Mouse (Mus musculus): ENCODE results near the gene Gtf2f2.
"Not testable (repeated sequence)": the region's sequence is repeated elsewhere in the genome, so short reads cannot be mapped to it uniquely, and the experiment has no call there.

The Gtf2f2 gene

GRCm38 (mm10) chr14:75906931-75907330 is 103.7 kb downstream of the Gtf2f2 start:
- no peak for DNase-seq

GRCm38 (mm10) chr14:75904972-75905371 is 105.7 kb downstream of the Gtf2f2 start:
- DNase-seq: no peak

DNA sequence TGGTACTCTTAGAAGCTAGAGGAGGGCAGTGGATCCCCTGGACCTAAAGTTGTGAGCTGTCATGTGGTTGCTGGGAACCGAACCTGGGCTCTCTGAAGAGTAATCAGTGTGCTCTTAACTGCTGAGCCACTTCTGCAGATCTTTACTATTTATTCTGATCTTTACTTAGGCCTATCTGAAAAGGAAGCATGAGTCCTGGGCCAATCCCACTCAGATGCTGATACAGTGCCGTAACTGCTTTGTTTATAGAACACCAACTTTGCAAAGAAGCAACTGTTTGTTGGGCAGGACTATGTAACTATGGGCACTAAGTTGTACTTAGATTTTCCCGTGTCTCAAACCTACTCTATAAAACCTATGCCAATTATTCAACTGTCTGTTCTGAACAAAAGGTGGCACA is 107.5 kb downstream of the Gtf2f2 start:
- peak; percentile 61 for DNase-seq

DNA sequence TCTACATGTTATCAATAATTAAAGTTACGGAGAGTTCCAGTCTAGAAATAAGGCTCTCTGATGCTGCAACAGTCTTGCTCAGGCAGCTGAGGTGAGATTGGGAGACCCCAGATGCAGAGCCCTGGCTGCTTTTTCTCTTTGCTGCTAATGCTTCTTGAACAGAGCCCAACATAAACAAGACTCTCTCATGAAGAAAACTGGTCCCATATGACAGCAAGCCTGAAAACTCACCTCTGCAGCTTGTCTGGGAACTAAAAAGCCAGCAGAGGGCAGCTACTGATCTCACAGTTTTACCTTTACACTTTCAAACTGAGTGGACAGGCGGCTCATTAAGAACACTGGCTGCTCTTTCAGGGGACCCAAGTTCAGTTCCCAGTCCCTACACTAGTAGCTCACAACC is 108.7 kb downstream of the Gtf2f2 start:
- DNase-seq: no peak

DNA sequence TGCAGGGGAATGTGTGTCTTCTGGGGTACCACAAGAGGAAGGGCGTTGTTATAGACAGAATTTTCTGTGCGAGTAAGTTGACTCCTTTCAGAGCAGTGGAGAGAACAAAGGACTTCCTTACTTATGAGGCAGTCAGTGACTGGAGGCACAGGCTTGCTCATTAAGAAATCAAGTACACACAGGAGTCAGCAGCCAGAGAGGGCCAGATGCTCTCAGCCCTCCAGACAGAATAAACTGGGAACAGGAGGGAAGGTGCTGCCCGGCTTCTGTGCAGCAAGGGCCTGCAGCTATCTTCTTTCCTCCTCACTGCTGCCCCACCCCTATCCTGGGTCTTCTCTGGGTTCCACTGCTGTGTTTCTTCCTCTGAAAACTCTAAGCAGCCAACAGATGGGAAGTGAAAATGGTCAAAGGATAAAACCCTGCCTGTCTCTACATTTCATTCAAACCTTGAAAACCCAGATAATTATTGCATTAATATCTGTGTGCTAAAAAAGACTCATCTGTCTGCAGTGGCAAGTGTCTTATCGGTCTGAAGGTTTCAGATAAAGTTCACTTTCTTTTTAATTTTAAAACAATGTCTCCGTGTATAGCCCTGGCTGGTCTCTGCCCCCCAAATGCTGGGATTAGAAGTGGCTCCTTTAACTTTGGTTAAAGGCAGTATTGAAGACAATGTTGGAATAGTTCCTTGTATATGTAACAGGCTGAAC is 109.7 kb downstream of the Gtf2f2 start:
- DNase-seq: no peak

- DNase-seq: peak; percentile 88
These were observed 111.1 kb downstream of the Gtf2f2 start for GRCm38 (mm10) chr14:75899566-75899965.

- DNase-seq: no peak
These were observed 118.5 kb downstream of the Gtf2f2 start for GRCm38 (mm10) chr14:75892118-75892517.

DNA sequence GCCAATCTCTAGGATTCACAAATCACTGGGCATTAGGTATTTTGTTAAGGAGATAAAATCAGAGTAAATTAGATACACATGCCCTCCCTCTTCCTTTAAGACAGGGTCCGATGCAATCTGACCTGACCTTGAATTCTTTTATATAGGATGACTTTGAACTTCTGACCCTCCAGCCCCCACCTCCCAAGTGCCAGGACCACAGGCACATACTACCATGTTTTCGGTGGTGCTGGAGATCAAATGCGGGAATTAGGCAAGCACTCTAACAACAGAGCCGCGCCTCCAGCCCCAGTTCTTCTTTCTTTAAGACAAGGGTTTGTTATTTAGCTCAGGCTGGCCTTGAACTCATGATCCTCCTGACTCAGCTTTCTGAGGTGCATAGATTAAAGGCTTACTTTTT is 126.8 kb downstream of the Gtf2f2 start:
- no peak for DNase-seq

DNA sequence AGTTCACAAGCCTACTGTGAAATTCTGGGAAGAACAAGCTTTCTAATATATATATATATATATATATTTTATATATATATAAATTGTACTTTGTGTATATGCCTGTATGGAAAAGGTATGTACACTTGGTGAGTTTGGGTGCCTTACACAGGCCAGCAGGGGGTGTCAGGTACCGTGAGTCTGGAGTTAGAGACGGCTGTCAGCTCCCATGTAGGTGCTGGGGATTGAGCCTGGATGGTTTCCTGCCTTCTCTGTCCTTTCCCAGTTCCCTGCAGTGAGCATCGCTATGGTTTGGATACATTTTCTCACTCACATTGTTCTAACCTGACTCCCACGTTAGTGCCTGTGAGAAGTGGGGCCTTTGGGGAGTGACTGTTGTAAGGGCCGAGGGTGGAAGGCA is 127.3 kb downstream of the Gtf2f2 start:
- no peak for DNase-seq

DNA sequence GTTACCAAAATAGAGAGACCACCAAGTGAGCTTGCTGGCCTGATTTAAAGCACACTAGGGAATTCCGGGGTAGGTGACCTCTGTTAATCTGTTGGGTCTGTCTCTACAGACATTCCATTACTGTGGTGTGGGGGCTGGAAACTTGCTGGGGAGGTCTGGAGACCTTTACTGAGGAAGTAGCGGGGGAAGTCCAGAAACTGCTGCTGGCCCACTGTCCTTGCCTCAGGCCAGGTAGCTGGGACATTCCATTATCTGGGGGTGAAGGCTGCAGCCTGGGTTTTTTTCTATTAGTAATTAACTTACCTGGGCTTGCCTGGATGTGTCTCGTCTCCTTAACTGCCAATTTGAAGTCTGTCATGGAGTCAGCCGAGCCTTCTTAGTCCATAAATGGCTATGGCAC is 128.8 kb downstream of the Gtf2f2 start:
- DNase-seq: no peak

DNA sequence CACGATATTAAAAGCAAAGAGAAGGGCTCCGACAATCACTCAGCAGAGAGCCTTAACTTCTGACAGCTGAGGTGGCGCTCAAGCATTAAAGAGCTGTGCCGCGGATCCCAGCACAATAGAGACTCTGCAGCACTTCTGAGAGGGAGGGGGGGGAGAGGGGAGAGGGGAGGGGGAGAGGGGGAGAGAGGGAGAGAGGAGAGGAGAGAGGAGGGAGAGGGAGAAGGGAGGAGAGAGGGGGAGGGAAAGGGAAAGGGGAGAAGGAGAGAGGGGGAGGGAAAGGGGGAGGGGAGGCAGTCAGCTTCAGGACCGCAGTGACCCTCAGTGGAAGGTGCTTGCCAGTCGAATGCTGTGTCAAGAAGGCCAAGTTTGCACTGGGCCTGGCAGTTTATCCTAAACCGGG is 131.7 kb downstream of the Gtf2f2 start:
- DNase-seq: no peak

GRCm38 (mm10) chr14:75877297-75877696 is 133.4 kb downstream of the Gtf2f2 start:
- DNase-seq: no peak

DNA sequence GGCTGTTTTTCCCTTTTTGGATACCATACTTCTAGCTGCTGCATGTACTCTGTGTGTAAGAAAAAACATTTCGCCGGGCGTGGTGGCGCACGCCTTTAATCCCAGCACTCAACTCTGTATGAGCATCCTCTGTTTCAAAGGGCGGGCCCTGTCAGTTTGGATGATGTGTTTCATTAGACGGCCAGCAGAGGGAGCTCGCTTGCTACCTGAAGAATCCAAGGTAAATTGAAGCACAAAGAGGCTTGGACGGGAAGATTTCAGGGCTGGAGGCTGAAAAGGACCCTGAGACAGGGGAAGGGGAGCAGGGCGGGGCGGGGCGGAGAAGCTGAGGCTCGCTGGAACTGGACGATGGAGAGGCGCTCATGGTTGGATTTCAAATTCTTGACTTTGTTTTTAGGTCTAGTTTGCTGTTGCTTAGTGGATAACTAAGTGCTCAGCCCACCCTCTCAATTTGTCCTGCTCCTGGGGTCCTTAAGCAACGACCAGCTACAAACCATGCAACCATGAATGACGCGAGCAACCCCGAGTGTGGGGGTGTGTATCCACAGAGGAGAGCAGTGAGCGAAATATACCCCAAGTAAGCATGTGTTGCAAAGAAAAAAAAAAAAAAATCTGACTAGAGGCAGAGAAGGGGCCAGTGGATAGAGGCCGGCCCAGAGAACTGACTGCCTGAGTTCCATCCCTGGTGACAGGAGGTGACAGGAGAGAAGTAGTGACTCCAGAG is 134.2 kb downstream of the Gtf2f2 start:
- peak; percentile 84 for DNase-seq

GRCm38 (mm10) chr14:75873612-75874011 is 137.1 kb downstream of the Gtf2f2 start:
- peak; percentile 80 for DNase-seq

DNA sequence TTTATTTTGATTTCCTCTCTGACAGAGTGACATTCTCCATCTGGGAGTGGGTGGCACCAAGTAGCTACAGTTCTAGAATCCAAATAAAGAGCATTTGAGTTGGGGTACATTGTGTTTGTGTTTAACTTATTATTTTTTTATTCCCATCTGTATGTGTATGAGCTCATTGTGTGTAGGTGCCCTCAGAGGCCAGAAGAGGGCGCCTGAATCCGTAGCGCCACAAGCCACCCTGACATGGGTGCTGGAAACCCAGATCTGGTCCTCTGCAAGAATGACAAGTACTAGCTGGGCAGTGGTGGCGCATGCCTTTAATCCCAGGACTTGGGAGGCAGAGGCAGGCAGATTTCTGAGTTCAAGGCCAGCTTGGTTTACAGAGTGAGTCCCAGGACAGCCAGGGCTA is 138.9 kb downstream of the Gtf2f2 start:
- no peak for DNase-seq

DNA sequence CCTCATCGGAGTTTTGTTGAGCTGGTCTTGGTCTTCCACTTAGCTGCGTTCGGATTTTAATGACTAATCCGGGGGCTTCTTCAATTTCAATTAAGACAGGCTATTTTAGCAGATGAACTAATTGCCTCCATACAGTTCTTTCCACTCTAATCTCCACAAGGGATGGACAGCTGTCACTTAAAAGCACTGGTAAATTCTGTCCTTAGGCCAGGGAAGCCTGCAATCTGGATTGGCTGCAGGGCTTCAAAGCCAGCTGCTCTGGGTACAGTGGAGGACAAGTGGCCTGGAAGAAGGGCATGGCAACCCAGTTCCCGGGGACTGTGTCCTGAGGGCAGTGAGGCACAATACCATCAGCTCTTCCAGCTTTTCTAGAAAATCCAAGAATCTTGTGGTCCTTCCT is 139.6 kb downstream of the Gtf2f2 start:
- DNase-seq: no peak

DNA sequence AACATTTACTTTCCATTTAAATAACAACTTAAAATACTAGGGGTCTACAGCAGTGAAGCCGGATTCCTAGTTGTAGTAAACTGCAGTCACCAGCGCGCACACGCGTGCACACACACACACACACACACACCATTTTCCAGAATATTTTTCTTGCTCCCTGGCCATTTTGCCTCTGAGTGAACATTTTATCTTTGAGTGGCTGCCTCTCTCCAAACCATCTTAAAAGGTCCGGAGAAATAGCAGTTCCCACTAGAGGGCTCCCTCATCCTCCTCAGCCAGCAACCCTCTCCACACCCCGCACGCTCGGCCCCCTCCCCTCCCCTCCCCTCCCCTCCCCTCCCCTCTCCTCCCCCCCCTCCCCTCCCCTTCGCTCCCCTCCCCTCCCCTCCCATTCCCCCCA is 140.0 kb downstream of the Gtf2f2 start:
- DNase-seq: peak; percentile 77

DNA sequence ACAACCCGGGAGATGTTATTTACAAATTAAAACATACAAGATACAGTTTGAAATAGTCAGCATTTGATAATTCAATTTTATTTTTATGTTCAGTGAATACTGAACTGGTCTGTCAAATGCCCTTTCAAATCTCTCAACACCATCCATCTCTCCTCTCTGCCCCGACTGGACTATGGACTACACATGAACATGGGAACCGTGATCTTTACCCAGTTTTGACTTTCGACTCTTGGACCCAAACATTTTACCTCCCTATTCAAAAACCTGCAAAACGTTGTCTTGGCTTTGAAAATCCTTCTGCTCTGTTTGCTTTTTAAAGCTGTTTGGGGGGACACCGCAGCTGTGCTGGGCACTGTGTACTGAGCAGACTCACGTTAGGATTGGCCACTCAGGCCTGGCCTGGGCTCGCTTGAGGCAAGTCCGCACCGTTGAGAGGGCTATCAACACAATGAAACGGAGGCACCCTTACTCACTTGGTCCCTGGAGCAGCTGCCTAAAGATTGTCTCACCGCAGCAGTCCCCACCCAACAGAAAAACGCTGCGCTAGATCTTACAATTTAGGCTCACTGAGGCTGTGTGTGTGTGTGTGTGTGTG is 140.8 kb downstream of the Gtf2f2 start:
- no peak for DNase-seq

DNA sequence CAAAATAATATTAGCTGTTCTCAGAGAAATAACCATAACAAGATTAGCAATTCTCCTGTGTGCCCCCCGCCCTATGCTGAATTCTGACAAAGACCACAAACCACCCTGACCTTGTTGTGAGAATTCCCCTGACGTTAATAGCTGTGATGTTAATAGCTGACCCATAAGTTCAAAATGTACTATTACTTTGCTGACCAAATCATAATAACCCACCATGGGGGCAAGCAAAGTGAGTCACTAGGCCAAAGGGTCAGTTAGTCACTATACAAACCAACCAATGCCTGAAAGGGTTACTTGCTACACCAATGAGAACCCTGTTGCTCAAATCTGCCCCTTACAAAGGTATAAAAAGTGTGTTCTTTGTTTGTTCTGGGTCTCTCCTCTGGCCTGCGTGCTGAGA is 142.6 kb downstream of the Gtf2f2 start:
- DNase-seq: not testable (repeated sequence)

- peak; percentile 51 for DNase-seq
These were observed 143.8 kb downstream of the Gtf2f2 start for GRCm38 (mm10) chr14:75866706-75867333.

GRCm38 (mm10) chr14:75863549-75864409 is 146.9 kb downstream of the Gtf2f2 start:
- peak; percentile 88 for DNase-seq

- DNase-seq: no peak
These were observed 148.0 kb downstream of the Gtf2f2 start for GRCm38 (mm10) chr14:75862701-75863100.

GRCm38 (mm10) chr14:75859619-75860018 is 151.0 kb downstream of the Gtf2f2 start:
- no peak for DNase-seq

Data from lung, postnatal 10 days (tissue).